Mouse (Mus musculus) embryo, embryonic 10 days (tissue): Measurements from ENCODE around the gene Rplp1.

Source experiments
- DNase-seq: peaks from one replicate; pipeline ENCODE4 v3.0.0-alpha.2; 2015; ENCODE audit warnings: low spot score

Gene Rplp1

GRCm38 (mm10) chr9:61911300-61912128 is 2.8 kb downstream of the Rplp1 start:
- DNase-seq, result no peak

- peak; percentile 53 for DNase-seq
Measured at GRCm38 (mm10) chr9:61910526-61911256, 3.7 kb downstream of the Rplp1 start.

- no peak for DNase-seq
Measured at GRCm38 (mm10) chr9:61909633-61910032, 4.7 kb downstream of the Rplp1 start.

- no peak for DNase-seq
Measured at GRCm38 (mm10) chr9:61908832-61909407, 5.4 kb downstream of the Rplp1 start.

GRCm38 (mm10) chr9:61908341-61908740 is 6.0 kb downstream of the Rplp1 start:
- DNase-seq, result no peak

GRCm38 (mm10) chr9:61907621-61908295 is 6.6 kb downstream of the Rplp1 start:
- no peak for DNase-seq

GRCm38 (mm10) chr9:61906912-61907311 is 7.4 kb downstream of the Rplp1 start:
- DNase-seq, result peak; percentile 70

GRCm38 (mm10) chr9:61905576-61905975 is 8.8 kb downstream of the Rplp1 start:
- no peak for DNase-seq

GRCm38 (mm10) chr9:61904201-61904600 is 10.1 kb downstream of the Rplp1 start:
- peak; percentile 32 for DNase-seq

GRCm38 (mm10) chr9:61902445-61902844 is 11.9 kb downstream of the Rplp1 start:
- no peak for DNase-seq

GRCm38 (mm10) chr9:61901574-61901973 is 12.8 kb downstream of the Rplp1 start:
- DNase-seq, result no peak

GRCm38 (mm10) chr9:61899804-61900203 is 14.5 kb downstream of the Rplp1 start:
- DNase-seq, result peak; percentile 80

GRCm38 (mm10) chr9:61898401-61898800 is 15.9 kb downstream of the Rplp1 start:
- peak; percentile 94 for DNase-seq

GRCm38 (mm10) chr9:61895014-61895413 is 19.3 kb downstream of the Rplp1 start:
- DNase-seq, result no peak

GRCm38 (mm10) chr9:61889855-61890254 is 24.5 kb downstream of the Rplp1 start:
- no peak for DNase-seq

GRCm38 (mm10) chr9:61887661-61888379 is 26.5 kb downstream of the Rplp1 start:
- no peak for DNase-seq

- no peak for DNase-seq
Measured at GRCm38 (mm10) chr9:61885964-61886363, 28.4 kb downstream of the Rplp1 start.

- no peak for DNase-seq
Measured at GRCm38 (mm10) chr9:61884936-61885335, 29.4 kb downstream of the Rplp1 start.

- DNase-seq, result no peak
Measured at GRCm38 (mm10) chr9:61884375-61884774, 30.0 kb downstream of the Rplp1 start.

- DNase-seq, result no peak
Measured at GRCm38 (mm10) chr9:61882179-61882578, 32.2 kb downstream of the Rplp1 start.

- DNase-seq, result peak; percentile 84
Measured at GRCm38 (mm10) chr9:61878889-61879288, 35.5 kb downstream of the Rplp1 start.
